Mouse (Mus musculus) CH12.LX (cell line): ENCODE measurements at regions not wholly inside any gene's neighbourhood (a gene's known extent, or its start where the extent isn't known, plus 50 kb on each side); places are given as distances from the start of the nearest gene placed in this dataset.

Experiments
- DNase-seq: peaks from one replicate; pipeline ENCODE4 v3.0.0-alpha.2; 2013; ENCODE audit errors: extremely low read depth
- H3K27ac ChIP-seq: 2 replicates; pipeline ENCODE4 v1.5.1; 2012; ENCODE audit warnings: low read depth, mild to moderate bottlenecking, control low read depth, moderate library complexity; ENCODE audit not compliant: insufficient read depth
- H3K27me3 ChIP-seq: replicated peaks from 2 replicates; pipeline ENCODE3; 2012; ENCODE audit warnings: inconsistent platforms
- H3K36me3 ChIP-seq, 2 experiments: replicated peaks in 1 of 2; 2 replicates each; pipeline versions ENCODE3 to v1.6.1; 2012; ENCODE audit warnings: inconsistent platforms in 1 of 2, low read length in 1 of 2, mild to moderate bottlenecking in 1 of 2, mixed read lengths in 1 of 2, moderate library complexity in 1 of 2; ENCODE audit not compliant: control insufficient read depth in 1 of 2, insufficient read depth in 1 of 2
- H3K4me1 ChIP-seq, 2 experiments: 2 replicates each; pipeline ENCODE4 v1.6.1; 2012; ENCODE audit warnings: inconsistent platforms in 1 of 2, moderate library complexity in 1 of 2; ENCODE audit not compliant: insufficient read depth in 2 of 2, control insufficient read depth in 1 of 2
- H3K4me2 ChIP-seq: 2 replicates; pipeline ENCODE4 v1.6.1; 2012; ENCODE audit warnings: low read depth, mild to moderate bottlenecking, control low read depth; ENCODE audit not compliant: poor library complexity, insufficient read depth, severe bottlenecking
- H3K4me3 ChIP-seq, 3 experiments: fragments of 150-350 bp in 1 of 3; sonication (generic) in 1 of 3; replicated peaks in 1 of 3; 2 replicates each; pipeline versions ENCODE3 to v1.5.1; 2011 to 2012; ENCODE audit warnings: low read depth in 2 of 3, low read length in 2 of 3, mild to moderate bottlenecking in 2 of 3, moderate library complexity in 2 of 3, control low read depth in 1 of 3, improper control_type of control experiment in 1 of 3, inconsistent platforms in 1 of 3, mixed read lengths in 1 of 3; ENCODE audit not compliant: poor library complexity in 1 of 3
- H3K79me2 ChIP-seq: replicated peaks from 2 replicates; pipeline ENCODE4 v1.6.1; 2012; ENCODE audit warnings: mild to moderate bottlenecking, moderate library complexity; ENCODE audit not compliant: control insufficient read depth, poor library complexity, insufficient read depth, severe bottlenecking; ENCODE audit errors: extremely low read depth
- H3K9ac ChIP-seq: 2 replicates; pipeline ENCODE4 v1.6.1; 2012; ENCODE audit warnings: low read depth, mild to moderate bottlenecking, control low read depth, moderate library complexity; ENCODE audit not compliant: insufficient read depth
- H3K9me3 ChIP-seq: replicated peaks from 2 replicates; pipeline ENCODE3; 2012; ENCODE audit warnings: low read length, inconsistent platforms, mixed read lengths
- BHLHE40 ChIP-seq: IDR thresholded peaks from 2 replicates; pipeline ENCODE4 v1.6.1; 2011; ENCODE audit warnings: mild to moderate bottlenecking, low read depth, low read length, improper control_type of control experiment
- CHD1 ChIP-seq: IDR thresholded peaks from 2 replicates; pipeline ENCODE4 v1.6.1; 2012; ENCODE audit warnings: low read depth, low read length, improper control_type of control experiment, inconsistent platforms
- CHD2 ChIP-seq: IDR thresholded peaks from 2 replicates; pipeline ENCODE4 v1.6.1; 2011; ENCODE audit warnings: low read length, improper control_type of control experiment
- CTCF ChIP-seq, 2 experiments: IDR thresholded peaks in 1 of 2; conservative IDR thresholded peaks in 1 of 2; 2 replicates each; pipeline ENCODE4 v1.5.1; 2011 to 2012; ENCODE audit warnings: low read depth in 2 of 2, low read length in 2 of 2, improper control_type of control experiment in 1 of 2, inconsistent platforms in 1 of 2, mild to moderate bottlenecking in 1 of 2, moderate library complexity in 1 of 2
- E2F4 ChIP-seq: IDR thresholded peaks from 2 replicates; pipeline ENCODE4 v1.6.1; 2011; ENCODE audit warnings: low read depth, low read length, improper control_type of control experiment; ENCODE audit not compliant: insufficient replicate concordance
- ELF1 ChIP-seq: IDR thresholded peaks from 2 replicates; pipeline ENCODE4 v1.6.1; 2014; ENCODE audit warnings: low read depth, mild to moderate bottlenecking, inconsistent platforms, low read length, improper control_type of control experiment
- EP300 ChIP-seq: IDR thresholded peaks from 2 replicates; pipeline ENCODE4 v1.6.1; 2011; ENCODE audit warnings: low read length, improper control_type of control experiment
- ETS1 ChIP-seq: conservative IDR thresholded peaks from 2 replicates; pipeline ENCODE4 v1.6.1; 2012; ENCODE audit warnings: low read depth, mild to moderate bottlenecking, inconsistent platforms, low read length, improper control_type of control experiment, moderate library complexity
- GABPA ChIP-seq: IDR thresholded peaks from 2 replicates; pipeline ENCODE4 v1.6.1; 2012; ENCODE audit warnings: low read depth, low read length, improper control_type of control experiment, inconsistent platforms; ENCODE audit not compliant: insufficient replicate concordance
- IRF4 ChIP-seq: IDR thresholded peaks from 2 replicates; pipeline ENCODE4 v1.6.1; 2014; ENCODE audit warnings: low read depth, mild to moderate bottlenecking, inconsistent platforms, low read length, improper control_type of control experiment
- KAT2A ChIP-seq: IDR thresholded peaks from 2 replicates; pipeline ENCODE4 v1.6.1; 2012; ENCODE audit warnings: low read length, improper control_type of control experiment, inconsistent platforms; ENCODE audit not compliant: insufficient replicate concordance
- MEF2A ChIP-seq: IDR thresholded peaks from 2 replicates; pipeline ENCODE4 v1.6.1; 2014; ENCODE audit warnings: low read depth, mild to moderate bottlenecking, inconsistent platforms, low read length, improper control_type of control experiment, borderline replicate concordance
- NELFE ChIP-seq: IDR thresholded peaks from 2 replicates; pipeline ENCODE4 v1.6.1; 2011; ENCODE audit warnings: low read depth, low read length, improper control_type of control experiment
- POLR2A ChIP-seq: IDR thresholded peaks from 2 replicates; pipeline ENCODE4 v1.6.1; 2011; ENCODE audit warnings: low read depth, mild to moderate bottlenecking, improper control_type of control experiment, low read length
- POLR2AphosphoS2 ChIP-seq: IDR thresholded peaks from 2 replicates; pipeline ENCODE4 v1.6.1; 2011; ENCODE audit warnings: low read depth, low read length, improper control_type of control experiment
- RAD21 ChIP-seq: IDR thresholded peaks from 2 replicates; pipeline ENCODE4 v1.6.1; 2011; ENCODE audit warnings: low read depth, mild to moderate bottlenecking, low read length, improper control_type of control experiment, moderate library complexity
- RCOR1 ChIP-seq: conservative IDR thresholded peaks from 2 replicates; pipeline ENCODE4 v1.6.1; 2012; ENCODE audit warnings: low read depth, mild to moderate bottlenecking, inconsistent platforms, low read length, improper control_type of control experiment
- SIN3A ChIP-seq: IDR thresholded peaks from 2 replicates; pipeline ENCODE4 v1.6.1; 2012; ENCODE audit warnings: low read length, improper control_type of control experiment, inconsistent platforms
- TBP ChIP-seq: conservative IDR thresholded peaks from 2 replicates; pipeline ENCODE4 v1.6.1; 2011; ENCODE audit warnings: low read depth, low read length, improper control_type of control experiment
- TCF12 ChIP-seq: IDR thresholded peaks from 2 replicates; pipeline ENCODE4 v1.6.1; 2014; ENCODE audit warnings: low read depth, mild to moderate bottlenecking, inconsistent platforms, low read length, improper control_type of control experiment
- UBTF ChIP-seq: IDR thresholded peaks from 2 replicates; pipeline ENCODE4 v1.6.1; 2012; ENCODE audit warnings: low read depth, mild to moderate bottlenecking, inconsistent platforms, low read length, improper control_type of control experiment, moderate library complexity
- ZC3H11A ChIP-seq: IDR thresholded peaks from 2 replicates; pipeline ENCODE4 v1.6.1; 2012; ENCODE audit warnings: low read depth, mild to moderate bottlenecking, inconsistent platforms, low read length, improper control_type of control experiment
- ZKSCAN1 ChIP-seq: IDR thresholded peaks from 2 replicates; pipeline ENCODE4 v1.6.1; 2012; ENCODE audit warnings: low read depth, inconsistent platforms, low read length, improper control_type of control experiment, borderline replicate concordance
- ZNF384 ChIP-seq: IDR thresholded peaks from 2 replicates; pipeline ENCODE4 v1.6.1; 2012; ENCODE audit warnings: low read depth, low read length, improper control_type of control experiment, inconsistent platforms
- dilution Hi-C: fragments of 300-500 bp; cut with MboI; formaldehyde crosslinking; loops from 2 replicates; pipeline ENCODE4 v1.14.3; 2020; ENCODE audit warnings: low sequenced_read_pairs; ENCODE audit not compliant: extremely low pct_unique_long_range_greater_than_20kb, extremely low pct_ligation_motif_present
- in situ Hi-C: fragments of 300-500 bp; cut with MboI; formaldehyde crosslinking; loops from 3 replicates; pipeline ENCODE4 v1.14.3; 2019; ENCODE audit warnings: low sequenced_read_pairs, low pct_ligation_motif_present, low pct_unique_long_range_greater_than_20kb, mixed read lengths

DNA sequence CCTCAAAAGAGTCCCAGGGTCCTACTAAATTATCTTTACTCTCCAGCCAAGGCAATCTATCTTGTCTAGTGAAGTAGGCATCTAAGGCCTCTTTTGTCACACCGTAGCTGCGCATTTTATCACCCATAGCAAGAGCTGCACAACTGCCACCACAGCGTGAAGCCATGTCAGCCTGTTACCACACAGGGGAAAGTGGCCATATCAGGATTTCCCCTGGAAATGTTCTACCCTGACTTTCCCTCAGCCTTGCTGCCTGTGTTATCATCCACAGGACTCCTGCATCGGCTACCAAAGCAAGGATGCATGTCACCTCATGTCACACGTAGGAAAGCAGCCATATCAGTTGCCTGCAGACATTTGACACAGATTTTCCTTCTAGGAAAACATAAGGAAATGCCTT lies 233.2 kb upstream of the Fn1 start:
- no peaks in the 10 kb centered on the region for H3K36me3 ChIP-seq
- no peaks in the 10 kb centered on the region for H3K27me3 ChIP-seq
- no peaks in the 10 kb centered on the region for H3K4me1 ChIP-seq
- H3K4me2 ChIP-seq = no peak overlapping the region
- no peaks in the 10 kb centered on the region for H3K9me3 ChIP-seq
- no peak for TF ChIP-seq CHD1
- TF ChIP-seq ELF1 = no peak
- no peak for TF ChIP-seq ZC3H11A
- no peak for TF ChIP-seq CTCF (conservative IDR thresholded peaks at IDR 0.05 in 1 of 2, IDR thresholded peaks at IDR 0.05 in 1 of 2; ENCODE audit: low read depth in 2 of 2, low read length in 2 of 2)
- TF ChIP-seq EP300 = no peak
- no peak for TF ChIP-seq KAT2A
- no peak for TF ChIP-seq ETS1
- TF ChIP-seq IRF4 = no peak
- no peak for TF ChIP-seq SIN3A
- no peak for TF ChIP-seq ZKSCAN1
- no peak for TF ChIP-seq NELFE
- no peak for TF ChIP-seq BHLHE40
- TF ChIP-seq GABPA = no peak
- TF ChIP-seq MEF2A = no peak
- TF ChIP-seq POLR2A = no peak
- H3K9ac ChIP-seq = no peak overlapping the region
- dilution Hi-C loops = no loop called here
- H3K27ac ChIP-seq = no peak overlapping the region
- in situ Hi-C loops = no loop called here
- DNase-seq = no peak
- no peaks in the 10 kb centered on the region for H3K79me2 ChIP-seq
- no peak overlapping the region for H3K4me3 ChIP-seq

DNA sequence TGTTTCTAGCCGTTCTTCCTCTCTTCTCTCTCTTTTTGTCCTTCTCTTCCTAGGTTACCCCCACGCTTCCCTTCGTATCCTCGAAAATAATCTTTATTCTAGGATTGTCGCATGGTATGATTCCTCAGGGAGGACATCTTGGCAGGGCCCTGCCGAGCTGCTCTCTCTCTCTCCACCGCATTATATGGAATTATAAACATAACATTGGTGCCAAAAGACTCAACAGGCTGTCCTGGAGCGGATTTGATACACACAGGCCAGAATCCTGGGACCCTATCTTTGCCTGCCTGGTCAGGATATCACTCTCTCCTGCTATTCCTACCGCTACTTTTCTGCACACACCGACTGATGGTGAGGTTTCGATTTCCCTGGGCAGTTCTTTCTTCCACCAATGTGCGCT lies 228.9 kb upstream of the Fn1 start:
- Histone ChIP-seq H3K27ac (no peak overlapping the region), H3K36me3 (no peaks in the 10 kb centered on the region), H3K9ac (no peak overlapping the region), H3K27me3 (no peaks in the 10 kb centered on the region), H3K9me3 (no peaks in the 10 kb centered on the region), H3K4me1 (no peaks in the 10 kb centered on the region), H3K79me2 (no peaks in the 10 kb centered on the region), H3K4me2 (no peak overlapping the region), H3K4me3 (no peak overlapping the region)
- in situ Hi-C loops (no loop called here), dilution Hi-C loops (no loop called here)
- TF ChIP-seq TBP (no peak), TCF12 (no peak), UBTF (no peak), RAD21 (no peak), CHD1 (no peak), CTCF (conservative IDR thresholded peaks at IDR 0.05 in 1 of 2, IDR thresholded peaks at IDR 0.05 in 1 of 2; ENCODE audit: low read depth in 2 of 2, low read length in 2 of 2) (no peak), POLR2AphosphoS2 (no peak), RCOR1 (no peak), GABPA (no peak), ETS1 (no peak), E2F4 (no peak), BHLHE40 (no peak), ZNF384 (no peak), CHD2 (no peak)
- no peak for DNase-seq
